Mouse (Mus musculus): Measurements from ENCODE around the gene Hoxa13. TPM values are rescaled to one million over a fixed set of nuclear protein-coding genes. Genes with fewer than 3 reads are reported as not detected.

Gene Hoxa13
- polyA plus RNA-seq, 1 experiment from 2014 or later, result not detected

DNA sequence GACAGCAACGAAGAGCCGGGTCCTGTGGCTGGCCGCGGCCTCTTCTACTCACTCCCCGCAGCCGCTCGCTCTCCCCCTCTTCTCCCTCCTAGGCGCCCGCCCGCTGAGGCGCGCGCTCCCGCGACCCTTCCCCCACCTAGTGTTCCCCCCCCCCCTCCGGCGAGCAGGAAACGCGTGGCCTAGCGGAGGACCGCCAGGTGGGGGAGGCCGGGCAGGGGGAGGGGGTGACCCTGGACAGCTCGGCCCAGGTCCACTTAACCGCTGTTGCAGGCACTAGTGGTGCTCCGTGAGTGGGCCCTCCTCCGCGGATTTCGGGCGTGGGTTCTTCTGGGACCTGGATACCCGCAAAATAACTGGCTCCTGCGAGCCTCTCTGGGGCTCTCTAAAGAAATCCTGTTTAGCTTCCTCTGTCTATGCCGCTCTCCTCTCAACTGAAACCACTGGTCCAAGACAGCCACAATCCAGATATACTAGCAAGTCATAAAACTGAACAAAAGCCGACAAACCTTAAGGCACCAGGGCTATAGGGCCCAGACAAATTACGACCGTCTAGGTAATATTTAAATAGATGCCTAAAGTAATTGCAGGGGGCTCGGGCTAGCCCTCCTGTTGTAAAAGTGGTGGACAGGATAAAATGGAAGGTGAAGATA lies 30.0 kb downstream of the Hoxa13 start, which contains the start of gene Hoxa9:
Gene Hoxa9, minus strand, starts transcription at position 574 of the 650 bp plus-strand sequence.
- H3K27ac ChIP-seq (ENCODE audit: low read depth, low read length), result no peak within 1 kb of the TSS
- no peaks in the 10 kb centered on the region for H3K9me3 ChIP-seq (ENCODE audit: control insufficient read depth, low read length)
- DNase-seq (ENCODE audit: low spot score) (peak; percentile 65), ATAC-seq (ENCODE audit: low FRiP score) (no peak)
- H3K4me3 ChIP-seq (ENCODE audit: low read depth, low read length), result no peak within 1 kb of the TSS
- H3K4me1 ChIP-seq (replicated peaks; ENCODE audit: control insufficient read depth, insufficient read depth, low read length), result 0 out of 2 replicates have a peak, but pooled peaks cover 3% of the 10 kb centered on the region
- under 1% methylated on average over 22 of the region's 36 CpGs for WGBS
- H3K9ac ChIP-seq (ENCODE audit: low read depth, low read length), result no peak within 1 kb of the TSS
- H3K27me3 ChIP-seq (ENCODE audit: control insufficient read depth, insufficient read depth, low read length), result peaks cover 92% of the 10 kb centered on the region
- H3K36me3 ChIP-seq (ENCODE audit: control insufficient read depth, insufficient read depth, low read length), result no peaks in the 10 kb centered on the region
- H3K4me2 ChIP-seq (replicated peaks; ENCODE audit: low read depth, low read length), result no peak within 1 kb of the TSS

DNA sequence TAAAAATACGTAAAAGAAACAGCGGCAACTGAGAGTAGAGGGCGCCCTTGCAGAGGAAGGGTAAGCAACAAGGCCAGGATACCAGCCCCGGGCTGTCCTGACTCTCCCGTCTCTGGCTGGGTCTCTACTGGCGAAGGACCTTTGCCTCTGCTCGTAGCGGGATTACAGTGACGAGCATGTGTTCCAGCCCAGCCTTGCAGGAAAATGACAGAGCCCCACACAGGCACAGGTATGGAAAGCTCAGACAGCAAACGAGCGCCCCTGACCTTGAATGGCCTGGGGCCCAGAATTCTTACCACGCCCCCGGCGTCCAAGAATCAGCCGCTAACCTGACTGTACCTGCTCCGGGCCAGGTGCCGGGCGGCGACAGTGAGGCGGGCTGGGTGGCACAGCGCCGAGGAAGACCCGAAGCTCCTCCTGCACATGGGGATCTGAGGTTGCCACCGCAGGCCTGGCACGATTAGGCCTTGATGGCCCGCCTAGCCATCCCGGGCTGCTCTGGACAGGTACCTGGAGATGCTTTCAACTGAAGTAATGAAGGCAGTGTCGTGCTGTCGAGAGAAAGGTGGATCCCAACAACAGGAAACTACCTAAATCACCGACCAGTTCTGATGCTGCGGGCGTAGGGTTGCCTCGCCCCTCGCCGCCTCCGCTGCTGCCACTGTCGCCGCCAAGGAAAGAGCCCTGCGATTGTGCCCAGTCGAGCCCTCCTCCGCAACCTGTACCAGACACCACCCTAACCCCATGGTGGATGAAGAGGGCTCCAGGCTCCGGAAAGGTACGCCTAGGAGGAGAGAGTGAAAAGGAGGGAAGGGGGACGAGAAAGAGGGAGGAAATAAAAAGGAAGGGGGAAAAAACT lies 30.9 kb downstream of the Hoxa13 start:
- DNase-seq (ENCODE audit: low spot score) (peak; percentile 64), ATAC-seq (ENCODE audit: low FRiP score) (no peak)
- H3K36me3 ChIP-seq (ENCODE audit: control insufficient read depth, insufficient read depth, low read length), result no peaks in the 10 kb centered on the region
- no peak overlapping the region for H3K4me3 ChIP-seq (ENCODE audit: low read depth, low read length)
- no peaks in the 10 kb centered on the region for H3K9me3 ChIP-seq (ENCODE audit: control insufficient read depth, low read length)
- H3K4me2 ChIP-seq (replicated peaks; ENCODE audit: low read depth, low read length), result no peak overlapping the region
- no peak overlapping the region for H3K9ac ChIP-seq (ENCODE audit: low read depth, low read length)
- no peak overlapping the region for H3K27ac ChIP-seq (ENCODE audit: low read depth, low read length)
- 0 out of 2 replicates have a peak, but pooled peaks cover 3% of the 10 kb centered on the region for H3K4me1 ChIP-seq (replicated peaks; ENCODE audit: control insufficient read depth, insufficient read depth, low read length)
- 2% methylated on average over 42 of the region's 44 CpGs for WGBS
- peaks cover 92% of the 10 kb centered on the region for H3K27me3 ChIP-seq (ENCODE audit: control insufficient read depth, insufficient read depth, low read length)

DNA sequence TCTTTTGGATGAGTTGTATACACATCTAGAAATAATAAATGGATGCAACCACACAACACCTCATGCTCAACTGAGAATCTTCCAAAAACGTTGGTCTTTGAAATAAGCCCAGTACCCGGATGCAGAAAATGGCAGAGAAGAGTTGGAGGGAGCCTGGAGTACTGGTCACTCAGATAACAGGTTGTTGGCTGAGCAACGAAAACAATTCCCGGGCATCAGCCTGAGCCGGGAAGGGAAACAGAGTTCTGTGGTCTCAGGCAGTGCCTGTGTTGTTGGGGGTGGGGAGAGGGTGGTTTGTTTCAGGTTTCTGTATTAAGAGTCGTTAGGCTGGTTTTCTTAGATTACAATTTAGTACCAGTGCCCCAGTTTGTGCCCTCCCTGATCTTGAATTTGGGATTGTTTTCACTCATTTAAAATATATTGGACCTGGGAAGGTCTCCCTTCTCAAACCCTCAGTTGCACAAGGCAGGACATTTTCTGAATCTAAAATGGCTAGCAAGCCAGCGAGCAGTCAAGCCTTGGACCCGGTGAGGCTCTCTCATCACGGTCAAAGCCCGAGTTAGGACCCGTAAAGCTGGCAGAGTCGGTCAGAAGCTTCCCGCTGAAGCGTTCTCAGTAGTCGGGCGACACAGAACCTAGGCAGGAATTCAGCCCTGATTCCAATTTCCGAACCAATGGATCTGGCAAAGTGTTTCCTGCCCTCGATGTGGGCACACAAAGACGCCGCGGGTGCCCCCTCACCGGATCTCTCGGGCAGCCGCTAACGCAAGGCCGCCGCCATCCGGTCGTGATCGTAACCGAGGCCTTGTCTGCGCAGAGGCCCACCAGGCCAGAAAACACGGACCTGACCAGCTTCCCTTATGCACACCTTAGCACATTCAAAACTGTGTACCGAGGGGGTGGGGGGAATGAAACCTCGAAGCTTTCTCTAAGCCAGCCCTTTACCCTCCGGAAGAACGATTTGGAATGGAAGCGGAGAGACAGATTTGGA lies 31.9 kb downstream of the Hoxa13 start:
- under 1% methylated on average over 38 of the region's 38 CpGs for WGBS
- Histone ChIP-seq H3K4me1 (replicated peaks; ENCODE audit: control insufficient read depth, insufficient read depth, low read length) (no peaks in the 10 kb centered on the region), H3K4me3 (ENCODE audit: low read depth, low read length) (no peak overlapping the region), H3K27ac (ENCODE audit: low read depth, low read length) (no peak overlapping the region), H3K9me3 (ENCODE audit: control insufficient read depth, low read length) (no peaks in the 10 kb centered on the region), H3K4me2 (replicated peaks; ENCODE audit: low read depth, low read length) (no peak overlapping the region), H3K36me3 (ENCODE audit: control insufficient read depth, insufficient read depth, low read length) (no peaks in the 10 kb centered on the region), H3K9ac (ENCODE audit: low read depth, low read length) (no peak overlapping the region), H3K27me3 (ENCODE audit: control insufficient read depth, insufficient read depth, low read length) (peaks cover 90% of the 10 kb centered on the region)
- ATAC-seq (ENCODE audit: low FRiP score) (no peak), DNase-seq (ENCODE audit: low spot score) (peak; percentile 75)

DNA sequence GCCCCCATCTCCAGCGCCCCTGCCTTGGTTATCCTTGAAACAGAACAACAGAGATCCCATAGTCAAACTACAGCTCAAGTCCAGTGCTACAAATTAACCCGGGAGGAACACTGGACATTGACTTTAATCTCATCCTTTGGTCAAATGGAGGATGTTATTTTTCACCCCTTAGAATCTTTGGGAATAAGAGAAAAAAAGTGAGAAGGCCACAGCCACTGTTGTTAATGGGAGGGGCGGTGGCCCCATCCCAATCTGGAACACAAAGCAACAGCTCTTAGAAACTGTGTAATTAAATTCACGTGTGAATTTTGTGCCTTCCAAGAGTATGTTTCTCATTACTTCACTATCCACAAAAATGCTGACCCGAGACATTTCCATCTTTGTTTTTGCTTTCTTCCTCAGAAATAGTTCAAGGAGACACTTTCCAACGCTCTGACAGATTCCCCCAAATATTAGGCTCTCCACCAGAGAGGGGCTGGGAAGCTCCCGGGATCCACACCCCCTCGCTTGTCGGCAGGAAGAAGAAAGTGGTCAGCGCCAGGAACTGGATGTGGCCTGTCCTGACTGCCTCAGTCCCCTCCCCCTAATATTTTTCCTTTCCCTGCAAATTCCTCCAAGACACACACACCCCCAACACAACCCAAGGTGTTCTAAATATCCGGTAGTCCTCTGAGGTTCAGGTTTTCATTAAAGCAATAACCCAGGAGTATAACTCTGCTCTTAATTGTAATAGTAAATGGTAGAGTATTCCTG lies 33.0 kb downstream of the Hoxa13 start:
- ATAC-seq (ENCODE audit: low FRiP score) (no peak), DNase-seq (ENCODE audit: low spot score) (no peak)
- H3K36me3 ChIP-seq (ENCODE audit: control insufficient read depth, insufficient read depth, low read length), result no peaks in the 10 kb centered on the region
- WGBS, result 2% methylated on average over 11 of the region's 11 CpGs
- no peak overlapping the region for H3K4me2 ChIP-seq (replicated peaks; ENCODE audit: low read depth, low read length)
- no peak overlapping the region for H3K27ac ChIP-seq (ENCODE audit: low read depth, low read length)
- no peaks in the 10 kb centered on the region for H3K4me1 ChIP-seq (replicated peaks; ENCODE audit: control insufficient read depth, insufficient read depth, low read length)
- no peaks in the 10 kb centered on the region for H3K9me3 ChIP-seq (ENCODE audit: control insufficient read depth, low read length)
- H3K9ac ChIP-seq (ENCODE audit: low read depth, low read length), result no peak overlapping the region
- H3K27me3 ChIP-seq (ENCODE audit: control insufficient read depth, insufficient read depth, low read length), result peaks cover 90% of the 10 kb centered on the region
- no peak overlapping the region for H3K4me3 ChIP-seq (ENCODE audit: low read depth, low read length)

DNA sequence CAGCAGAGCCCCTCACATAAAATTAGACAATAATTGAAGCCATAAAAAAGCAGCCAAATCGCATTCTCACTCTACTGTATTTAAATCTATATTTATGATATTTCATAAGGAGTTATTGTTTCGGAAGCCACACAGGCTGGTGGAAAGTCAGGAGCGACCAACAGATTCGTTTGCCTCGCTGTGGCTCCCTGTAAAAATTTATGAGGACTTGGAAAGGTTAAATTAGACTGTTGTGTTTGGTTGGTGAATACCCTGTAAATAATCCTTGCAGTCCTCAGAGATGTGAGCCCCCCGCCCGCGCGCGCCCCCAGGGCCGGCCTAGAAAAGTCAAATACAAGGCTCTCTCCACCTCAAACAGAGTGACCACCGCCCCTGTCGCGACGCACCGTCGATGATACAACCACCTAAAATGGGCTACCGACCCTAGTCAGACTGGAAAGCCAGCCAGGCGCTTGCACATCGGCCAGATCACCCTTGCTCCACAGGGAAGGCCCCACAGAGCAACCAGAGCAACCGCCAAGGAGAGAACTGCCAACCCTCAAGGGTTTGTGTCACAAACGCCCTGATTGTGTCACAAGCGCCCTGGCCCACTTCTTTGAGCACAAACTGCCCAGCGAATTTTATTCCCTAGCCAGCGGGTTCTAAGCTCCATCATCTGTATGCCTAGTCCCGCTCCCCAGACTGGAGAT lies 34.0 kb downstream of the Hoxa13 start:
- WGBS, result 2% methylated on average over 26 of the region's 26 CpGs
- Histone ChIP-seq H3K9ac (ENCODE audit: low read depth, low read length) (no peak overlapping the region), H3K36me3 (ENCODE audit: control insufficient read depth, insufficient read depth, low read length) (no peaks in the 10 kb centered on the region), H3K9me3 (ENCODE audit: control insufficient read depth, low read length) (no peaks in the 10 kb centered on the region), H3K4me2 (replicated peaks; ENCODE audit: low read depth, low read length) (no peak overlapping the region), H3K4me3 (ENCODE audit: low read depth, low read length) (no peak overlapping the region), H3K27me3 (ENCODE audit: control insufficient read depth, insufficient read depth, low read length) (peaks cover 90% of the 10 kb centered on the region), H3K4me1 (replicated peaks; ENCODE audit: control insufficient read depth, insufficient read depth, low read length) (no peaks in the 10 kb centered on the region; the same call in 1 of the 2 replicates), H3K27ac (ENCODE audit: low read depth, low read length) (no peak overlapping the region)
- ATAC-seq (ENCODE audit: low FRiP score), result no peak
- peak; percentile 68 for DNase-seq (ENCODE audit: low spot score)

DNA sequence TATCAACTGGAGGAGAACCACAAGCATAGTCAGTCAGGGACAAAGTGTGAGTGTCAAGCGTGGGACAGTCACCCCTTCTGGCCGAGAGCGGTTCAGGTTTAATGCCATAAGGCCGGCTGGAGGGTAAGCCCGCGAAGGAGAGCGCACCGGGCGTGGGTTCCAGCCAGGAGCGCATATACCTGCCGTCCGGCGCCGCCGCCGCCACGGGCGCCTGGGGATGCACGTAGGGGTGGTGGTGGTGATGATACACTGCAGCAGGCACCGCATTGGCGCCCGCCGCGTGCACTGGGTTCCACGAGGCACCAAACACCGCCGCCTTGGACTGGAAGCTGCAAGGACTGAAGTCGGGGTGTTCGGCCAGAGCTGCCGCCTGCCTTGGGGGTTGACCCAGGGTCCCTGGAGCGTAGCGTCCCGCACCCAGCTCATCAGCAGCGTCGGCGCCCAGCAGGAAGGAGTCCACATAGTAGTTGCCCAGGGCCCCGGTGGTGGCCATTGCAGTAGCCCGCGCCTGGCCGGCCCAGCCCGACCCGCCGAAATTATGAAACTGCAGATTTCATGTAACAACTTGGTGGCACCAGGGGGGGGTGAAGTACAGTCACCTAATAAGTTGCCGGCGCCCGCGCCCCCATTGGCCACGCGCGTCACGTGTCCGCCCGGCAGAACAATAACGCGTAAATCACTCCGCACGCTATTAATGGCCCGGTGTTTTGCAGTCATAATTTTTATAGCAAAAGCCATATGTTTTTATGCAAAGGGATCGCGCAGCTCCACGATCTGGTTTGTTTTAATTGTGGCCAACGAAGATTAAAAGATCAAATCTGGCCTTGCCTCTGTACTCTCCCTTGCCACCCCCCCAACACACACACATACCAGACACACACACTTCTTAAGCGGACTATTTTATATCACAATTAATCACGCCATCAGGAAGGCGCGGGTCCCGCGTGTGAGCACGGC lies 34.8 kb downstream of the Hoxa13 start:
- Histone ChIP-seq H3K4me1 (replicated peaks; ENCODE audit: control insufficient read depth, insufficient read depth, low read length) (peaks cover 3% of the 10 kb centered on the region; the same call in 1 of the 2 replicates), H3K9me3 (ENCODE audit: control insufficient read depth, low read length) (no peaks in the 10 kb centered on the region), H3K4me2 (replicated peaks; ENCODE audit: low read depth, low read length) (no peak overlapping the region), H3K27me3 (ENCODE audit: control insufficient read depth, insufficient read depth, low read length) (peaks cover 94% of the 10 kb centered on the region), H3K36me3 (ENCODE audit: control insufficient read depth, insufficient read depth, low read length) (no peaks in the 10 kb centered on the region), H3K9ac (ENCODE audit: low read depth, low read length) (no peak overlapping the region), H3K27ac (ENCODE audit: low read depth, low read length) (no peak overlapping the region), H3K4me3 (ENCODE audit: low read depth, low read length) (no peak overlapping the region)
- DNase-seq (ENCODE audit: low spot score) (peak; percentile 68), ATAC-seq (ENCODE audit: low FRiP score) (no peak)
- 3% methylated on average over 69 of the region's 69 CpGs for WGBS

All from hindbrain, embryonic 11.5 days (tissue).